Mouse (Mus musculus): ENCODE measurements at regions not wholly inside any gene's neighbourhood (a gene's known extent, or its start where the extent isn't known, plus 50 kb on each side); places are given as distances from the start of the nearest gene placed in this dataset.

DNA sequence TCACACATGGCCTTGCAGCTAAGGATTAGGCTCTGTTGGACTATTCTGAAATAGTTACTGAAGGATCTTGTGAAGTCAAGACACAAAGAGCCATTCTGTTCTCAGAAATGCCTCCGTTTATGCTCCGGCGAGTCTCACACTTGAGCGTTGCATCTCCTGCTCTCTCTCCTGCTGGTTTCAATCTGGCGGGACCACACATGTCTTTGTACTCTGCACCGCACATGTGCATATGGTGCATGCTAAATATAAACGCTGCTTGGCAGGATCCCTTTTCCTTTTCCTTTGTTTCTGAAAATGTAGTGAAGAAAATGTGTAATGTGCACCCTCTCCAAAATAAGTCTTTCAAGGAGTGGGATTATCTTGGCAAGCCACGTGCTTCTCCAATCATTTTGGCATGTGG lies 196.4 kb upstream of the Kif2a start:
- TF ChIP-seq HCFC1 (IDR thresholded peaks at IDR 0.05; ENCODE audit: borderline replicate concordance, insufficient read depth, low read length) = no peak
- TF ChIP-seq CHD2 (IDR thresholded peaks at IDR 0.05; ENCODE audit: low read depth, low read length) = no peak
- no peak for TF ChIP-seq ZNF384 (IDR thresholded peaks at IDR 0.05; ENCODE audit: low read depth, low read length)
- TF ChIP-seq ZC3H11A (IDR thresholded peaks at IDR 0.05; ENCODE audit: borderline replicate concordance, low read depth, low read length) = no peak
- no peak for TF ChIP-seq MAFK (IDR thresholded peaks at IDR 0.05; ENCODE audit: insufficient read depth, low read depth, low read length)
